Mouse (Mus musculus): Measurements from ENCODE around the gene Stx1a.

DNA sequence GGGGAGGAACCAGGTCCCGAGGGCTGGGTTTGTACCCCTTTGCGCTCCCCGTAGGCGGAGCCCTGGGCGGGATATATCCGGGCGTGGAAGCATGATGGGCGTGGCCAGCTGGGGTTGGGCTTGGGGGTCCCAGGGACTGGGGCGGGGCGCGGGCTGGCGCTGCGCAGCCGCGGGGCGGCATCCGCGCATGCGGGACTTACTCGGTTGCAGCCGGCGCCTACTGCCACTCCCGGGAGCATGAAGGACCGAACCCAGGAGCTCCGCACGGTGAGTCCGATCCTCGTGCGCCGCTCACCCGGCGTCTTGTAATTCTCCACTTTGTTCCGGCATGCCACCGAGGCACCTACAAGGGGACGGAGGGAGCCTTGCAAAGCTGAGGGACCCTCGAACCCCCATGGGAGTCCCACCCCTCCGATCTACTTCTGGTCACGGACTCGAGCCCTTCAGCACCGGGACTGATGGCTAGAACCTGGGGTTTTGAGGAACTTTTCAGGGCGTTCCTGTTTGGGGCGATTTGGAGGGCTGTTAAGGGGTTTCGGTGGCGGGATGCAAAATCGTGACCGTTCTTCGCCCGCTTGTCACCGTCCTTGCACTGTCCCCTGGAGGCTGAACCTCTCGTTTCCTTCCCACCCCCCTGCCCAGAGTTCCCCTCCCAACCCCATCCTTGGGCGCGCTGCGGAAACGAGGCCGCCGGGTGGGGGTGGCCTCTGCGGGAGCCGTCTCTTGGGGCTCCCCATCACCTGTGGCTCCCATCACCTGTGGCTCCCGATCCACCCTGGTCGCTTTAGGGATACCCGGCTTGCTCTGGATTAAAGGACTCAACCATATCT is at the start of gene Stx1a:
- TF ChIP-seq CTCF (IDR thresholded peaks at IDR 0.05; ENCODE audit: control insufficient read depth, insufficient read depth, insufficient replicate concordance, low read depth, low read length) (no peak), POLR2A (IDR thresholded peaks at IDR 0.05; ENCODE audit: control insufficient read depth, low read depth, low read length) (peak; percentile 45)

Data from testis, adult 2 months (tissue).